Mouse (Mus musculus): Measurements from ENCODE around the gene Zscan12.

DNA sequence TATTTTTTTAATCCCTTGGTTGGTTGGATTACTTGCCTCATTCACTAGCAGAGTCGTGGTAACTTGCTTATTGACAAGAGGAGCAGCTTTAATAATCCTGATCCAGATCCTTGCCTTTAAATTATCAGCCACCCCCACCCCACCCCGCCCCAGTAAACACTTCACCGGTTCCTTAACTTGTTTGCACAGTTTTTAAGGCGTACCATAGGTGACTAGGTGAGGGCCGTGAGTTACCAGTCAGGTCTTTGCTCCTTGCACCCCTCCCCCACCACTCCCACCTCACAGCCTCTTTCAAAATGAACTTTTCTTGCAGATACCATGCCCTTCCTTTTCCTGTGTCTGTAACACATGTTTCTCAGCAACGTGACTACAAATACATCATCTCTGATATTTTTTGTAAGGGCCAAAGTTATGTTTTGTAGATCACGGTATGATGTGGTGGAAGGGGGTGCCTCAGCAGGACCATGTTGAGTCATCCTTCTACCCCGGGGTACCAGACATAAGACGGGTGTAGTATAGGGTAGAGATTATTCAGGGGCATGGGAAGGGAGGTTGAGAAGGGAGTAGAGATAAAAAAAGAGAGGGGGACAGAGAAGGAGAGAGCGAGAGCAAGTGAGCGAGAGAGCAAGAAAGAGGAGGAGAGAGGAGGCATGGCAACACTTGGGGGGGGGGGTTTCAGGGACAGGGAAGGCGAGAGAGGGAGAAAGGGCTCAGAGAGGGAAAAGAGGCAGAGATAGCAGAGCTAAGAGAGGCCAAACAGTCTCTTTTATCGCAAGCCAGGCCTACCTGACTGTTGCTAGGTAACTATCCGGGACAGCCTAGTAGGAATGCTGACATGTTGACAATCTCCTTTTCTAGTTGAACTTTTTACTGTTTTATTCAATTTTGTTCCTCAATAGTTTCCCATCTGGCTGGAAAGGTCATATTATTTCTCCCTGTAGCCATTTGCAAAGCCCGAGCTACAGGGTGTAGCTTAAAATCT lies 51.9 kb downstream of the Zscan12 start:
- TF ChIP-seq CTCF (IDR thresholded peaks at IDR 0.05; ENCODE audit: borderline replicate concordance, control insufficient read depth, extremely low read depth, insufficient read depth, low read length, poor library complexity) (no peak), POLR2A (IDR thresholded peaks at IDR 0.05; ENCODE audit: control insufficient read depth, extremely low read depth, insufficient read depth, low read length, poor library complexity) (no peak)

Data from thymus, adult 2 months (tissue).